Mouse (Mus musculus) thymus, postnatal 10 days (tissue): ENCODE measurements around the gene Sarnp.

ENCODE experiments used
- DNase-seq, 2 experiments: peaks; one replicate each; pipeline ENCODE4 v3.0.0; 2021; ENCODE audit warnings: low spot score in 2 of 2

The Sarnp gene

DNA sequence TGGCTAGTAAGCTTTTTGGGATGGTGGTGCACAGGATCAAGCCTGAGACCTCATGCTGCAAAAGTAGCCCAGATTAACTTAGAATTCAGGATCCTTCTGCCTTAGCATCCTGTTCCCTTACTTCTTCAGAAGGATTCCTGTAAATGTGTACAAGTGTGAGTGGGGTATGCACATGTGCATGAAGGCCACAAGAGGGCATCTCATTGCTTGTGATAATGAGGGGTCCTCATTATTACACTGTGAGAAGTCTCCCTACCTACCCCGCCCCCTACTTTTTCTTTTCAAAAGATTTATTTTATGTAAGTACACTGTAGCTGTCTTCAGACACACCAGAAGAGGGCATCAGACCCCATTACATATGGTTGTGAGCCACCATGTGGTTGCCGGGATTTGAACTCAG, 98.4 kb downstream of the Sarnp start:
- no peak for DNase-seq

DNA sequence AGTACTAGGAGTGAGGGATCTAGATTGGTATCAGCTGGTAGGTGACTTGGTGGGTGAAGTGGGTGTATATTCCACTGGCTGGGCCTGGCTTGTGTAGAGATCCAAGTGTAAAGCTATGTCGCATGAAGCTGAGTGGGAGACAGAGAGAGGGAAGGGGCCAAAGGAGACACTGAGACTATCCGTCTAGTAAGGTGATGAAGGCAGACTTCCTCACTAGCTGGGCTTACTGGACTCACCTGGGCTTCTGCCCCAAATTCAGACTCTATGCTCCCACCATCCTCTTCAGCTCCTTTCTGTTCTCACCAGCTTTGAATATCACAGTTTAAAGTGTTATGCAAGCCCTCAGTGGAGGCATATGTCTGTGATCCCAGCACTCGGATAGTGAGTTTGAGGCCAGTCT, 99.5 kb downstream of the Sarnp start:
- no peak for DNase-seq

- no peak for DNase-seq
Measured at GRCm38 (mm10) chr10:128917400-128917799, 100.3 kb downstream of the Sarnp start.

DNA sequence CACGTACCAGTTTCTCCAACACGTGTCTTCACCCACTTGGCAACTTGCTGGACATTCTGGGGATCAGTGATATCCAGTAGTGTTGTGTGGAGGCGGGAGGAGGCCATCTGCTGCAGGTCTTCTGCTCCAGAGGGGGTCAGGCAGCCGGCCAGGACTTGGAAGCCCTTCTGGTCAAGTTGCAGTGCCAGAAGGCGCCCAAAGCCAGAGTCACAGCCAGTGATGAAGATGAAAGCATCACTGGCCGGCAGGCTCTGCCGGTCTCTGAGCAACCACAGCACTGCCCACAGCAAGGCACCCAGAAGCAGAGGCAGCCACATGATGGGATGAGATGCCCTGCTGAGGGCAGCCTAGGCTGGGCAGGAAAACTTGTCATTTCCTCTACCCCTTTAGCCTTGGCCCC, 101.1 kb downstream of the Sarnp start:
- DNase-seq = no peak

GRCm38 (mm10) chr10:128919203-128919631, 102.1 kb downstream of the Sarnp start:
- no peak for DNase-seq

- no peak for DNase-seq
Measured at GRCm38 (mm10) chr10:128919966-128920365, 102.8 kb downstream of the Sarnp start.

GRCm38 (mm10) chr10:128920736-128921161, 103.6 kb downstream of the Sarnp start:
- no peak for DNase-seq

DNA sequence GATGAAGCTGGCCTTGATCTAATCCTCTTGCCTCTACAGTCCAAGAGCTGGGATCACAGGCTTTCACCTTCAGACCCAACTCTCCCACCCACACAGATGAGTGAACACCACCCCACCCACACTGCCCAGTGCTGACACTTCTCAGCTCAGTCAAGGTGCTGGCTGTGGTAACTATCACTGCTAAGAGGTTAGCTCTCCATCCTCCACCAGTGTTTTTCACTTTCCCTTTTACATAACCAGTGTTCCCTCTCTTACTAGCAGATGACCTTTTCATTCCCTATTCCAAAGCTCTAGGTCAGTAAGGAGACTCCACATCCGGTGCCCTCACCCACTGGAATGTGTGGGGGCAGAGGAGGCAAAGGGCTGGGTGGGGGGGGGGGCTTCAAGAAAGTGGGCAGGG, 104.1 kb downstream of the Sarnp start:
- DNase-seq = no peak

DNA sequence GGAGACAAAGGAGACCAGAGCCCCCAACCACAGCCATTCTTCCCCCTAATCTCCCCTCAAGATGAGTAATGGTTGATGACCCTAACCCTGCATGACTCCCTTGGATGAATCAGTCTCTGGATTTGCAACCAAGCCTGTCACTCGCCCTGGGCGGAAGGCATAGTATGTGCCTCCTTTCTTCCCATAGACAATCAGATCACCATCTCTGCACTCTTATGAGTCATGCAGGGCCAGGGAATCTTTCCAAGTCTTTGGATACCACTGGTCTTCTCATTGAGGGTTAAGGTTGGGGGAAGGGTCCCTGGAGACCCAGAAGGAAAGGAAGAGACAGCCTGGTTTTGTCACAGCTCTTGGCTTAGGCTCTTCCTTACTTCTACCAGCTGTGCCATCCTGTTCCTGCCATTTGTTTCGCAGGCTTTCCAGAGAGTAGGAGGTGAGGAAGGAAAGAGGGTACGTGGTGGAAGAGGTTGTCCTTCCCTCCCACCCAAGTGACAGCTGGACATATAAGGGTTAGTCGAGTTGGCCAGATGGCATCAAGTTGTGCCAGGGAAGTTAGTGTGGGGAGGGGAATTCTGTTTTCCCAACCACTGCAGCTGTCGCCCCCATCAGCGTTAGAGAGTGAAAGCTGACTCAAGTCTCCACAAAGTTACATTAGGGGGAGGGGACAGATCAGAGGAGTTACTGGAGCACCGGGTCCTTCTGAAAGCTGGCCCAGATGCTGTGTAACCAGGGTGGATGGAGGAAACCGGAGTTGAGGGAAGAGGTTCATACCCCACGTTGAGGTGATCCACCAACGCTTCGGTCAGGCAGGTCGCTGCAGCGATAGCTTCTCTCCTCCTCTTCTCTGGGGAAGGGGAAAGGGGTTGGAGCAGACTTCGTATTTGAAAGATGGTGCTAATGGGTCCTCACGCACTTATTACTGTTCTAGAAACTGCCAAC, 105.0 kb downstream of the Sarnp start:
- no peak for DNase-seq

GRCm38 (mm10) chr10:128922822-128923012, 105.6 kb downstream of the Sarnp start, which contains the start of gene Rdh5:
Rdh5 (minus strand) TSS chr10:128922888.
- no peak for DNase-seq

GRCm38 (mm10) chr10:128923013-128923691, 106.0 kb downstream of the Sarnp start:
- peak; percentile 93 for DNase-seq

DNA sequence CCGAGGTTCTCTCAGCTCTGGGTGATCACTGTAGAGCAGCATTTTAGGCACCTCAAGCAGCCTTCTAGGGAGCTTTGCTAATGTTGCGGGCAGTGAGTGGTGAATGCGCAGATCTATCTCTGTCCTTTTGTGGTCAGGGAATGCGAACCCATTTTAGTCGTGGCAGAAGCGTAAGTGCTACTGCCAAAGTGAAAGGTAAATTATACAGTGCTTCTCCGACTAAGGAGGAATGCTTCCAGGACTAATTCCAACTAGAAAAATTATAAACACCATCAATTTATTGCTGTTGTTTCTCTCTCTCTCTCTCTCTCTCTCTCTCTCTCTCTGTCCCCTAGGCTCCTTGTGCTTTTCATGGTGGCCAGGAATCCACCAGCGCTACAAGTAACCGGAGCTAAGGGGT, 106.8 kb downstream of the Sarnp start, which contains the start of gene Bloc1s1:
TSS of gene Bloc1s1 (minus strand) at position 101 of the 400 bp plus-strand sequence.
- no peak for DNase-seq
